Mouse (Mus musculus) hindlimb bud, embryonic 11.5 days (tissue): ENCODE data around the gene Pick1.
A peak's percentile ranks its signal among the peaks of the same experiment; 100 is the strongest.

Experiments
- DNase-seq: peaks from one replicate; pipeline ENCODE4 v3.0.0-alpha.2; 2012; ENCODE audit warnings: low read depth, low spot score; ENCODE audit errors: extremely low spot score

Gene Pick1

DNA sequence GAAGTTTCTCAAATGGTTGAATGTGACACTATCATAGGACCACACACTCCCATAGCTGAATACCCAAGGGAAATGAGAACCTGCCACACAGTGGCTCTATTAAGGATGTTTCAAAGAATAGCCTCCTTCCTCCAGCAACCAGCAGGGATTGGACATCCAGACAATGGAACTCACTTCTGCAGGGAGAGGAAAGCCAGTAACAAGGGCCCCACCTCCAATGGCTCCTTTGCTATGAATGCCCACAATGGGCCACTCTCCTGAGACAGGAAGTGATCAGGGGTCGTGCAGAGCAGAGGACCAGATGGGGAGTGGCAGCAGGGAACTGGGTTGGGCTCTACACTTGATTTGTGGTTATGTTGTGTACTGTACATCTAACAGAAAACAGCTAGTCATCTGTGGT lies 39.5 kb downstream of the Pick1 start:
- no peak for DNase-seq

DNA sequence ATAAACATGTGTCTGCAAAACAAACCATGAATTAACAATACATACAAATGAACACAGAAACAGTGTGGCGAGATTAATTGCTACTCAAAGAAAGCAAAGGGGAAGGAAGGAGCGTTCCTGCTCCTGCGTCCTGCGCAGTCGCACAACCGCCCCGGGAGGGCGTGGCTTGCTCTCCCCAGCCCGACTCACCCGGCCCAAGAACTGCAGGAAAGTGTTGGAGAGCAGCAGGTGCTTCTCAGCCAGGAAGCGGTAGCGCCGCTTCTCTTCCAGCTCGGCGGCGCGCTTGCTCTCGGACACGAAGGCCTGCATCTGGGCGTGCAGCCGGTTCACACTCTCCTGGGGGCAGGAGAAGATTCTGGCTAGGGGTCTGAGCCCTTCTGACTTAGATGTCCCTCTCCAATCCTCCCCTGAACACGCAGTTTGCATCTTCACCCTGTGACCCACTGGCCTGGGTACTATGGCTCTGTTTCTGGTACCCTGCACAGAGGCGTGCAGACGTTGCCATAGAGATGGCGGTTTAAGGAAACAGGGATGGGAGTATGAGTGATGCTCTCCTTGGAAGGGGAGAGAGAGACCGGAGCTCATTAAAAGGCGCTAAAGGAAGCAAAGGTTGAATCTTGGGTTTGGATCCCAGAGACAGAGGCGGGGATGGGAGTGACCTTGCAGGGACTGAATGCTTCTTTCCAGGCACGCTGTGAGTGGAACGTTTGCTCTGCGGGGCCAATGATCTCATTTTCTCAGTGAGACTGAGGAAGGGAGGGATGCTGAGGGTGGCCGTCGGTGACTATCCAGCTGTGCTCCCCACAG lies 41.5 kb downstream of the Pick1 start:
- peak; percentile 49 for DNase-seq

DNA sequence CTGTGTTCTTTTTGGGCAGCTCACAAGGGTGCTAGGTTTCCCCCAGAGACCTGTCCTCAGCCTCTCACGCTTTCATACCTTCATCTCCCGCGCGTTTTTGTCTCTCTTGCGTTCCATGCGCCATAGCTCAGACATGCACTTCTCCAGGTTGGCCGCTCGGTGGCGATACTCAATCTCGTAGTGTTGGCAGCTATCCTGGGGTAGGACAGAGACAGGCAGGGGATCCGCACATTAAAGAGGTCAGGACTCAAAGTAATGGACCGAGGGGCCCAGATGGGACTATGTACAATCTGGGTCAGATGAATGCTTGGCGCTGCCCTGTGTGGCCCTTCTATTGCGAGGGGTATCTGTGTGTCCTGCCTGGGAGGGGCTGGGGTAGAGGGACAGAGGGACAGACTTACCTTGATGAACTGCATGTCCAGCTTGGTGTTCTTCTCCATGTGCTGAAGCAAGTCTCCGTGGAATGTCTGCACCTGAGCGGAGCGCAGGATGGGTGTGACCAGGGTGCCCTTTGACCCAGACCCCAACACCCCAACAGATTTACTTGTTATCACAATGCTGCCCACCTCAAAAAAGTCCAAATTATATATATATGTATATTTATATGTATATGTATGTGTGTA lies 42.3 kb downstream of the Pick1 start:
- no peak for DNase-seq

DNA sequence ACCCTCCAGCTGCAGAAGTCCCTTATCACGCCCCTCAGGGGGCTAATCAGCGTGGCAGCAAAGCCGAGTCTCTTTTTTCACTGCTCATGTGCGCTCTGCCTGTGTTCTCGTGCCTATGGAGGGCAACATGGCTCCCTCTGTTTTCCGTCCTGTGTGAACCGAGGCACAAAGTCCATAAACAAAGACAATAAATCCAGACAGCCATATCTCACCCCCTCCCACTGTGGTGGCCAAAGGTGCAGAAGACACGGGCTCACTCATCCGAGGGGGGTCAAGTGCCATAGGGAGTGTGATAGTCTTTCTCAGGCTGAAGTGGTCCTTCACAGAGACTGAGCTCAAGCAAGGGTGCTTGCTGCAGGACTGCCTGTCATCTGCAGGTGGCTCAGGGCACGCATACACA lies 44.0 kb downstream of the Pick1 start:
- no peak for DNase-seq

DNA sequence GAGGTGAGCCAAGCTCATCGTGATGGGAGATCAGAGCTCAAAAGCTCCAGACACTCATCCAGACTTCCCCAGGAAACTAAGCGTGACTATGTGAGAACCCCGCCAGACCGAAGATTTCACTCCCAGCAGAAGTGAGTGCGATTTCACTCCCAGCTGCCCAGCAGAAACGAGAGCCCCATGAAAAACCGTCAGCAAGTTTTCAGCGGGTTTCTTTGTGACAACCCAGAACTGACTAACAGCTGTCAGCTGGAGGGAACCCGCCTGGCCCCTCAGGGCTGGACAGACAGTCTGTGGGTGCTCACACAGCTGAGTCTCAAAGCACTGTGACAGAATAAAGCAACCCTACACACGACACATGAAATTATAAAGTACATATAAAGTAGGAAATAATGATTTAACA lies 48.8 kb downstream of the Pick1 start:
- DNase-seq = no peak

DNA sequence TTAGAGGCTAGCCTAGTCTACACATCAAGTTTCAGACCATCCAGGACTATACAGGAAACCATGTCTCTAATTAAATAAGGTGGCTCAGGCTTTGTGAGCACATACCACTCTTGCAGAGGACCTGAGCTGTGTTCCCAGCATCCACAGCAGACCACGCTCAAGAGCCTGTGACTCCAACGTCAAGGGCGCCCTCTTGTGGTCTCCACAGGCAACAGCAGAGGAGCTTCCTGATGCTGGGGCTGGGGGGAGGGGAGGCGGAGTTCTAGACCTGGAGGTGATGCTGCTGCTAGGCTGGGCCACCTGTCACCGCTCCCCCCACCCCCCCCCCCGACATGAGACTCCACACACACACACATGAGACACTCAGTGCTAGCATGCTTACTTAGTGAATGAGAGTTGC lies 51.2 kb downstream of the Pick1 start:
- no peak for DNase-seq

DNA sequence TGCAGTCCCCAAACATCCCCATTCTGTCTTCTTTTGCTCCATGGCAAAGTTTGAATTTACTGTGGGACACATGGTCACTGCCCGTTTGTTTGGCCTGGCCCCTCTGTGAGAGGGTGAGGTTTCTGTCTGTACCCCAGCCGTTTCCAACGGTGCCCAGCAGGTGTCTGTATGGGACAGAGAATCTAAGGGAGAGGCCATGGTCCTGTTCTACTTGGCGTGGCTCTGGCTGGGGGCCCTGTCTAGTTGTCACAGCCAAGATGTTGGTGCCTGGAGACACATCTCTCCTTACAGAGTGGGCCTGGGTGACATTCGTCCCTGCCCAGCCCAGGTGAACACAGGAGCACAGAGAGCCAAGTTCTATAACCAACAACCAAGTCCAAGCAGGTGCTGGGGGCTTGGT lies 51.9 kb downstream of the Pick1 start:
- DNase-seq = no peak

DNA sequence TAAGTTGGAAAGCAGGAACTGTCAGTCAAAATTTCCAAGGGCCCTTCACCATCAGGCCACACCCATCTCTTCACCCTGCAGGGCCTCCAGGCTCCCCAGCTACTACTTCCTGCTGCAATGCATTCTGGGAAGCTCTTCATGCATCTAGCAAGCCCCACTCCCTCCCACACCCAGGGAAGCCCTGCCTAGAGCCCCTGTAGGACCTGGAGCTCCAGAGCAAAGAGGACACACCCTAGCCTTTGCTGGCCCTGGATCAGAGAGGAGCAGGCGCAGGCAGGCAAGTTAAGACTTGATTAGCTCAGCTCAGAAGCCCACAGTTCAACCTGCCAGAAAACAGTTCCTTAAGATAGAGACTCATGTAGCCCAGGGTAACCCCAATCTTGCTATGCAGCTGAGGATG lies 52.4 kb downstream of the Pick1 start:
- DNase-seq = no peak

DNA sequence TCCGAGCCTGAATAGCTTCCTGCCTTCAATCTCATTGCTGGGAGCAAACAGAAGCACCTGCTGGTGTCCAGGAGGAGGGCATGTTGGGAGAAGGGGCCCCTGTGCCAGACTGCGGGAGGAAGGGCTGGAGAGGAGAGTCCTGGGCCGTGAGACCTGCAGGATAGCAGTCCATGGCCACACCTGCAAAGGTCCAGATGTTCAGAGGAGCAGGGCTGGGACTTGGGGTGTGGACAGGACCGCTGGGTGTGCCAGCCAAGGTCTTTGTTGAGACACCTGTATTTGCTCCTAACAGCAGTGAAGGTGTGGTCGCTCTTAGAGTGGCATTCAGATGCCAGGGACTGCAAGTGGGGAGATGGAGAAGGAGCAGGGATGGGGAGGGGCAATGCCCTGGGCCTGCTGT lies 53.5 kb downstream of the Pick1 start:
- no peak for DNase-seq

DNA sequence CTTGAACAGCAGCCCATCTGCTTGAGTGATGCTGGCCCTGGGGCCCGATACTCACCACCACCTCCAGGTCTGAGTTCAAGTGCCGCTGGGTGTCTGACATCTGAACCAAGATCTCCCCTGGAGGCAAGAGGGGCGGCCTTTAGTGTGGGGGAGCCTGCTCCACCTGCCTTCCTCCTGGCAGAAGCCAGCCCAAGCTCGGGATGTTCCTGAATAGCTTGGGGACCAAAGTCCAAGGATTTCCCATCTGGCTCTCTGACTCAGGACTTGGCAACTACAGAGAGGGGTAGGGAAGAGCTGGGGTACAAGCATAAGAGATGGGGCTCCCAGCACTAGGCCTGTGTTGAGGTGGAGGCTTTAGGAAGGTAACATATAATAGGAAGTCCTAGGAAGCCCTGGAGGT lies 54.4 kb downstream of the Pick1 start:
- no peak for DNase-seq

DNA sequence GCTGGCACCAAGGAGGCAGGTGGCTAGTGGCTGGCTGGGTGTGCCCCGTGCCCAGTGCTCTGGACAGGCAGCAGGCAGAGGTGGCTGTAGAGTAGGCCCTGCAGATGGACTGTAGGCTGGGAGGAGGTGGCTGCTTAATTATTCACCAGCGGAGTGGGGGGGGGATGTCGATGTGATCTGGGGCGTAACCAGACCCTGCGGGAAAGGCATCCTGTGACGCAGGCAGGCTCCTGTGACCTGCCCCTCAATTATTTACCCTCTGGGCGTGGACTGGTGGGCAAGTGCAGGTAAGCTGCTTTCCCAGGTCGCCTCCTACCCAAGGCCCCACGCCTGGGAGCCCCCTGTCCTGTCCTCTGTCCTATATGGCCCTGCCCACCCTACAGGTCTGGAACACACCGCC lies 56.4 kb downstream of the Pick1 start, which contains the start of gene Baiap2l2:
Gene Baiap2l2, minus strand, starts transcription at position 139 of the 400 bp plus-strand sequence.
- DNase-seq = no peak

DNA sequence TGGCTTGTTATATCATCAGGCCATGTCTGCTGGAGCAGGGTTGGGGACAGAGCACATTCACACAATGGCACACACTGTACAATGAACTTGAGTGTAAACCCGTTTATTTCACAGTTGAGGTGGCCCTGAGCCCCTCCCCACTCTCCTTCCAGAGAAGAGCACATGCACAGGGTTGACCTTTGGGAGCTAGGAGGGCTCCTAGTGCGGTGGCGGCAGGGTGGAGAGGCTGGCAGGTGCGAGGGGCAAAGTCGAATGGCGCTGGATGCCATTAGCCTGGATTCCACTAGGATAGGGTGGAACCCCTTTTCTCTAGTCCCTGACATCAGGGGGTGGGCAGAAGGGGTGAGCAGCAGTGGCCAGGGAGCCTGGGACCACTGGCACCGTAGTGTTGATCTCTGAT lies 57.2 kb downstream of the Pick1 start:
- DNase-seq = no peak

DNA sequence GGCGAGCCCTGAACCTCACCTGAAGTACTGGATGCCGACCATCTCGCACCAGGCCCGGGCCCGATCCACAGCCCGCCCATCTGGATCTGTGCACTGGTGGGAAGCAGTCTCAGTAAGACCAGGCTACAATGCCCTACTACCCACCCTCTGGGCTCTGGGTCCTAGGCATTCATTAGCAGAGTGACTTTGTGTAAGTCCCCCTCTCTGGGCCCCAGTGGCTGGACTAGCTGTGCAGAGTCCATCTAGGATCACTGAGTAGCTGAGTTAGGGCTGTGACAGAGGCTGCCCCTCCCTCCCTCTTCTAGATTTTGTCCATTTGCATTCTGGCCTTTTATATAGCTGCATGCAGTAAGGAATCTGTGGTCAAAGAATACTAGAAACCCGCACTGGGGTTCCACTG lies 58.1 kb downstream of the Pick1 start:
- DNase-seq = no peak

DNA sequence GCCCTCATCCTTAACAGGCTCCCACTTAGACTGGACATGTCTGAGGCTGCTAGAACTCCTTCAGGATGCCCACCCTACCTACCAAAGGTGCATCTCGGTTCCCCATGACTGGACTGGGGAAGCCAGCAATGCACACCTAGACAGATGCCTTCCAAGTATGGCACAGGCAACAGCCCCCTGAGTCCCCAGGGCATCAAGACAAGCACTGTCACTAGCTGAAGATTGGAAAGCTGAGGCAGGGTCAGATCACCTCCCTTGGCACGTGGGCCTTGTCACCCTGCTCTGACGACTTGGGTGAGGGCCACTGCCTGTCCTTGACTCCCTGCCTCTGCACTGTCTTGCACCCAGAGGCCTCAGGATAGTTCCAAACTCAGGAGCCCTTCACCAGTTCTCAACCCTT lies 59.4 kb downstream of the Pick1 start:
- no peak for DNase-seq

DNA sequence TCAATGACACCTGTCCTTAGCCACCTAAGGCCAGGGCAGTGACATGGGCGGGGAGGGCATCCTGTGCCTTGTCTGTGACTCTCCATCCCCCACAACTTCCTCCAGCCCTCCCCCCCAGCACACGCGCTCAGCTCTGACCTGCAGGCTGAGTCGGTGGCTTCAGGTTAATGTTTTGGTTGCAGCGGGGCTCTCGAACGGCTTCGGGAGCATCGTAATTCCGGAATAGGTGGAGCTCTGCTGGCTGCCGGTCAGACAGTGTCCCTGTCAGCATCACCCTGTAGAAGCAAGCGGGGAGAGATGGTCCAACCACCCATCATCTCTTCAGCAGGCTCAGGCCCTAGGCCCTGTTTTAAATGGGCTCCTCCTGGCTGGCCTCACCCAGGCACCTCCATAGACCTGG lies 60.5 kb downstream of the Pick1 start:
- DNase-seq = no peak

DNA sequence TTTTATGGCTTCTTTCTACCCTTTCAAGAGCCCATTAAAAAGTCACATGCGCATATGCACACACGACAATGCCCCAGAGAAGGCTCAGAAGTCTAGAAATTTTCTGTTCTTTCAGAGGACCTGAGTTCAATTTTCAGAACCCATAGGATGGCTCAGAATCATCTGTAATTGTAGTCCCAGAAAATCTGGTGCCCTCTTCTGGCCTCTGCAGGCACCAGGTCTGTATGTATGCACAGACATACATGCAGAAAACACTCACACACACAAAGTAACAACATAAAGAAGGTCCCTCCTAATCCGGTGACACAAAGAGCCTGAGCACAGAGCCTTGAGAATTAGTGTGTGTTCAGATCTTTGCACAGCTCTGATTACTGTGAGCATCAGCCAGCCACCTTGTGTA lies 61.4 kb downstream of the Pick1 start:
- DNase-seq = no peak

DNA sequence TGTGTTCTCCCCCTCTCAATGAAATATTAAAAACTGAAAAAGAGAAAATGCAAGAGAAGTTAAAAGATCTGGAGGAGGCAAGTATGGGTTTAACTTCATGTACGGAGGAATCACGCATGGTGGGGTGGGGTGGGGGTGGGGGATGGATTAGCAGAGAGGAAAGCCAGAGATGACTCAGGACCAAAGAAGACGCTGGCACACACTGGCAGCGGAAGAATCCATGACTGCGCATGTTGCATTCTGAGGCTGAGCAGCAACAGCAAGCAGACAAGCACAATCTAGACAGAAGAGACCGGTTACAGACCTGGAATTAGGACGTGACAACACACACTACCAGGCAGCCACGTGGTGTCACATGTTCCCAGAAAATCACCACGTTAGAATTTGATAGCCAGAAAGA lies 63.8 kb downstream of the Pick1 start:
- DNase-seq = no peak

DNA sequence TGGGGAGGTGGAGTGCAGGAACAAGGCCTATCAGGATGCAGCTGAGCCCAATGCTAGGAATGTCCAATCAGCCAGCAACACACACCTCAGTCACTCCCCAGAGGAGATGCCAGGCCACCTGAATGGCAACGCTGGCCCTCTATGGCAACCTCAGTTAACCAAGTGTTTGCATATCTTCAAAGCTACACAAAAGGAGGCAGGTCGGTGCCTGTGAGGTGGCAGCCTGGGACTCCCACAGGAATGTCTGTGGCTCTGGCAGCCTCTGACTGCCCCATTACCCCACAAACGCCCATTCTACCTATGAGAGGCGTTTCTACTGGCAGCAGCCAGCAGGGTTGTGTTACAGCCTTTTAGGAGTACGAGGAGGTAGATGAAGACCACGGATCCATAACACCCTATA lies 69.6 kb downstream of the Pick1 start:
- DNase-seq = no peak
